Comparison of ENCODE assay signal across 15 mouse cellular contexts in genomic region chr6:86052556-86052955, GRCm38 (mm10). TPM values are rescaled to one million over a fixed set of nuclear protein-coding genes. Genes with fewer than 3 reads are reported as not detected.
DNase-seq lines count a peak whose midpoint lies in the region; ATAC-seq and TF ChIP-seq lines count a peak whose summit lies in the region.
"Had no signal": no experiment of that assay in that cellular context is flagged by ENCODE, and none has a peak within 500 bp of the region (broad histone marks: within the 10 kb centered on the region; RNA-seq: fewer than 3 reads in every experiment).

No protein-coding gene starts in this region.

- WGBS in hindbrain, embryonic 12.5 days: 36% methylated on average over 4 of the region's 4 CpGs
- WGBS in midbrain, embryonic 14.5 days: 9% methylated on average over 4 of the region's 4 CpGs

- no peaks in the 10 kb centered on the region for H3K9me3 ChIP-seq in hindbrain, embryonic 12.5 days (replicated peaks)
- no peaks in the 10 kb centered on the region for H3K9me3 ChIP-seq in midbrain, embryonic 14.5 days (ENCODE audit: control insufficient read depth, low read length)
- H3K9me3 ChIP-seq: embryonic facial prominence, embryonic 13.5 days; heart, embryonic 12.5 days had no signal

- no peak for TF ChIP-seq CTCF in left cerebral cortex, adult 2 months (IDR thresholded peaks at IDR 0.05)

- H3K27ac ChIP-seq in left cerebral cortex, adult 2 months: peak overlapping the region; percentile 60
- H3K27ac ChIP-seq in hindbrain, embryonic 12.5 days: peak overlapping the region; percentile 98
- peak overlapping the region; percentile 98 for H3K27ac ChIP-seq in midbrain, embryonic 14.5 days (replicated peaks; ENCODE audit: low read depth, low read length)
- H3K27ac ChIP-seq: embryonic facial prominence, embryonic 13.5 days had no signal

- no peaks in the 10 kb centered on the region for H3K27me3 ChIP-seq in hindbrain, embryonic 12.5 days
- H3K27me3 ChIP-seq in midbrain, embryonic 14.5 days (ENCODE audit: control insufficient read depth, insufficient read depth, low read length): no peaks in the 10 kb centered on the region
- H3K27me3 ChIP-seq: embryonic facial prominence, embryonic 13.5 days; heart, embryonic 12.5 days had no signal

- peaks cover 59% of the 10 kb centered on the region for H3K4me1 ChIP-seq in hindbrain, embryonic 12.5 days
- peaks cover 65% of the 10 kb centered on the region for H3K4me1 ChIP-seq in midbrain, embryonic 14.5 days (ENCODE audit: control insufficient read depth, insufficient read depth, low read length)

- no peak overlapping the region for H3K4me3 ChIP-seq in left cerebral cortex, adult 2 months
- H3K4me3 ChIP-seq in hindbrain, embryonic 12.5 days: no peak overlapping the region
- 0 out of 2 replicates have a peak overlapping the region, but pooled peaks have one; percentile 10 for H3K4me3 ChIP-seq in midbrain, embryonic 14.5 days (replicated peaks; ENCODE audit: low read depth, low read length)
- H3K4me3 ChIP-seq: embryonic facial prominence, embryonic 13.5 days; heart, embryonic 12.5 days had no signal

- peak overlapping the region; percentile 36 for H3K4me2 ChIP-seq in hindbrain, embryonic 12.5 days (replicated peaks)
- H3K4me2 ChIP-seq in midbrain, embryonic 14.5 days (ENCODE audit: low read length): peak overlapping the region; percentile 48
- H3K4me2 ChIP-seq: embryonic facial prominence, embryonic 13.5 days; heart, embryonic 12.5 days; liver, embryonic 11.5 days had no signal

- peak overlapping the region; percentile 42; the same call in 1 of the 2 replicates for H3K9ac ChIP-seq in hindbrain, embryonic 12.5 days
- H3K9ac ChIP-seq in midbrain, embryonic 14.5 days (replicated peaks; ENCODE audit: low read length): peak overlapping the region; percentile 50
- H3K9ac ChIP-seq: embryonic facial prominence, embryonic 13.5 days; heart, embryonic 12.5 days had no signal

- ATAC-seq in hindbrain, embryonic 12.5 days (ENCODE audit: low FRiP score): peak; percentile 43
- peak; percentile 21; the same call in 1 of the 2 replicates for ATAC-seq in midbrain, embryonic 14.5 days (ENCODE audit: low FRiP score, low TSS enrichment)
- no peak for ATAC-seq in inflammation-experienced regulatory T-cells, adult 6 months

- intact Hi-C loops in left cerebral cortex, adult 2 months (cut with DNase I): no loop called here
- intact Hi-C loops in left cerebral cortex, postnatal 36 days (cut with DNase I): no loop called here

- no peaks in the 10 kb centered on the region for H3K36me3 ChIP-seq in hindbrain, embryonic 12.5 days
- H3K36me3 ChIP-seq in midbrain, embryonic 14.5 days (ENCODE audit: control insufficient read depth, insufficient read depth, low read length): no peaks in the 10 kb centered on the region
- H3K36me3 ChIP-seq: embryonic facial prominence, embryonic 13.5 days; heart, embryonic 12.5 days had no signal

- DNase-seq in left cerebral cortex, adult 2 months (ENCODE audit: extremely low spot score in 1 of 2, low spot score in 2 of 2): no peak
- no peak for DNase-seq in left cerebral cortex, postnatal 36 days (ENCODE audit: low spot score in 2 of 2)
- DNase-seq in midbrain, embryonic 14.5 days: peak; percentile 61
- peak; percentile 73 for DNase-seq in retina, postnatal 1 day
- no peak for DNase-seq in ovary, postnatal 36 days (ENCODE audit: low spot score)
- no peak for DNase-seq in lung, postnatal 4 days
- DNase-seq: adrenal gland, adult 2 months; right cerebral cortex, postnatal 4 days had no signal

RNA-seq across cellular contexts. Expression of gene Add2, which starts 24.1 kb away (rescaled TPM):
- 100 to 1,000 TPM; 222 to 223 TPM for total RNA-seq in left cerebral cortex, adult 2 months (2021)
- total RNA-seq in left cerebral cortex, postnatal 36 days (2021): 100 to 1,000 TPM; 220 to 232 TPM
- 115 and 119 TPM in 2 replicates for polyA plus RNA-seq in hindbrain, embryonic 12.5 days (2016; fragmentation: Nextera tagmentation; extraction: Ambion mirVana)
- 117 and 136 TPM in 2 replicates for polyA plus RNA-seq in midbrain, embryonic 14.5 days (2014; fragmentation: Nextera tagmentation; extraction: Ambion mirVana)
- polyA plus RNA-seq in inflammation-experienced regulatory T-cells, adult 6 months (2017; shearing (Covaris generic)): not detected

RNA-seq across cellular contexts. Expression of gene Figla, which starts 36.6 kb away (rescaled TPM):
- total RNA-seq in left cerebral cortex, adult 2 months (2021): not detected
- not detected for total RNA-seq in left cerebral cortex, postnatal 36 days (2021)
- polyA plus RNA-seq in hindbrain, embryonic 12.5 days (2016; fragmentation: Nextera tagmentation; extraction: Ambion mirVana): not detected in 2 replicates
- polyA plus RNA-seq in midbrain, embryonic 14.5 days (2014; fragmentation: Nextera tagmentation; extraction: Ambion mirVana): not detected in 2 replicates
- polyA plus RNA-seq in inflammation-experienced regulatory T-cells, adult 6 months (2017; shearing (Covaris generic)): not detected
- total RNA-seq: adrenal gland, adult 2 months had no signal
- polyA plus RNA-seq: adrenal gland, adult 2 months; embryonic facial prominence, embryonic 13.5 days; heart, embryonic 12.5 days; liver, embryonic 11.5 days; Patski; stomach, embryonic 16.5 days had no signal

Comparison
In these comparisons a context has a peak if more than half of its experiments do, and no peak if none do; other contexts are left out.
1. DNase-seq: peak in midbrain, embryonic 14.5 days (single experiment) and retina, postnatal 1 day (single experiment); none in left cerebral cortex, adult 2 months (0 of 2), left cerebral cortex, postnatal 36 days (0 of 2), ovary, postnatal 36 days (single experiment) and lung, postnatal 4 days (0 of 2).
2. RNA of gene Add2, which starts 24.1 kb away (polyA plus RNA-seq): 117 to 136 TPM in midbrain, embryonic 14.5 days and 115 to 119 TPM in hindbrain, embryonic 12.5 days; not detected in inflammation-experienced regulatory T-cells, adult 6 months; every median in the first group is over 100 times any median in the second.
3. Peak in every context shown above with its lines, with median percentiles within 50 percentile points of each other: H3K27ac ChIP-seq.